Mouse (Mus musculus) liver, postnatal 0 days (tissue): ENCODE data around the gene Adamts4.

Source experiments
- CTCF ChIP-seq: sonication (generic); IDR thresholded peaks from 2 replicates; pipeline ENCODE4 v1.5.1; 2016; ENCODE audit warnings: antibody characterized with exemption, low read depth
- EP300 ChIP-seq: IDR thresholded peaks from 2 replicates; pipeline ENCODE4 v1.6.1; 2016; ENCODE audit warnings: antibody characterized with exemption, low read depth, mild to moderate bottlenecking

- TF ChIP-seq CTCF (no peak), EP300 (no peak)
These were observed 37.2 kb downstream of the Adamts4 start, which contains the start of gene Usp21 for GRCm38 (mm10) chr1:171287136-171288081.
